Mouse (Mus musculus): ENCODE measurements around the gene Smcr8. TPM values are rescaled to one million over a fixed set of nuclear protein-coding genes. Genes with fewer than 3 reads are reported as not detected.

Smcr8 gene
- total RNA-seq (2023): 80.1 TPM

GRCm38 (mm10) chr11:60776829-60777740, at the start of gene Smcr8, which contains the start of gene Top3a:
Gene Smcr8 (plus strand): TSS chr11:60777524.
Gene Top3a (minus strand): TSS chr11:60777365.

DNA sequence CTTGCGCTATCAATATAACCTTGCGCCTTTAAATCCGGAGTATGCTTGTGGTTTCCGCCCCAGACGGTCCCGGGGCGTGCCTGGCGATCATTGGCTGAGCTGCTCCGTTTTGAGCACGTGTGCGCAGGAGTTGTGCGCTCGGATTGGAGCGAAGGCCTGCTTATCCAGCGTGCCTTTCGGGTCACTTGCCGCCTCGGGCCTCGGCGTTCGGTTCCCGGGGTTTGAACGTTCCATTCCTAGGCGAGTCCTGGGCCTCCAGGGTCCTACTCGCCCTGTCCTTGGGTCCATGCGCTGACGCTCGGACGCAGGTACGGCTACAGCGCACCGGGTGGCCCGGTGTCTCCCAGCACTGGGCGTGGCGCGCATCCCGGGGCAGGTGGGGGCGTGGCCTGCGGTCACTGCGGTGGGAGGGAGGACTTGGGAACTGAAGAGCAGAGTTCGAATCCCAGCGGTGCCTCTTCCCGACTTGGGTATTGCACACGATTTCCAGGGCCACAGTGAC, 49.0 kb upstream of the Smcr8 start, which contains the start of gene Mief2:
Gene Mief2, plus strand, starts transcription at position 139 of the 502 bp plus-strand sequence.

DNA sequence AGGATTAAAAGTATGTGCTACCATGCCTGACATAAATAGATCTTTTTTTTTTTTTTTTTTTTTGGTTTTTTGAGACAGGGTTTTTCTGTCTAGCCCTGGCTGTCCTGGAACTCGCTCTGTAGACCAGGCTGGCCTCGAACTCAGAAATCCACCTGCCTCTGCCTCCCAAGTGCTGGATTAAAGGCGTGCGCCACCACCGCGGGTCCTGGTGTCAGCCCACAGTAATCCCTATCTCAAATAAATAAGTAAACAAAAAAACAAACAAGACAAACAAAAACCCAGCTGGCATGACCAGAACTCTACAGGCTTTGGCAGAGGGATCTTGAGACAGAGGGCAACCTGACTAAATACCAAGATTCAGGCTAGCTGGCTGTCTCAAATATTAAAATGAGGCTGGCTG, 34.3 kb downstream of the Smcr8 start, which contains the start of gene Shmt1:
Gene Shmt1, minus strand, starts transcription at position 101 of the 400 bp plus-strand sequence.

DNA sequence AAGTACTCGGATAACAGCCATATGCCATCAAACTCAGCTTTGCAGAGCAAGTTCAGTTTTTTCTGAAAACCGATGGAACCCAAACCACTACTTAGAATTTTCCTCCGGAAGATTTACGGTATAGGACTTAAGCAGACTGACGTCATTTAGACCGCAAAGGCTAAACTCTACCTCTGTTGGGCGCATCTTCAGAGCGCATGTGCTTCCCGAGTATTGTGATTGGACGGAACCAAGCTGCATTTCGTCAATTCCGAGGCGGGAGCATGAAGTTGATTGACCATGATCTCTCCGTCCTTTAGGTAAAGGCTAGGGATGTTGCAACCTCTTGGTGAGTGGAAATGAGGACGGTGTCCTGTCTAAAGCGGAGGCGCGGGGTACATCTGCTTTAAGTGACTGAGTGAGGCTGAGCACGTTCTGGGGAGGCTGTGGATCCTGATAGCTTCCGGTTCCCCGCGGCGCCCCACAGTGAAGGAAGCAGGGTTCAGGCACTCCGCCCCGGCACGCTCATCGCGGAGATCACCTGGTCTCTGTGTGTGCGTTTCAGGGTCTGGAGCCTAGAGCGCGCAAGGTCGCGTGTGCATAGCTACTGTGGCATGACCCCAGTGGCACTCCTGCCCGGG, 53.2 kb downstream of the Smcr8 start, which contains the start of gene Dhrs7b:
Gene Dhrs7b, plus strand, starts transcription at position 199 of the 620 bp plus-strand sequence.

Other genes with a start within 250 kb of the Smcr8 start
- 65.1 TPM for gene Alkbh5, start 241.1 kb upstream of the Smcr8 start, total RNA-seq (2023)
- gene Llgl1, start 77.8 kb upstream of the Smcr8 start, total RNA-seq (2023): 37.2 TPM
- 166 TPM for gene Flii, start 50.3 kb upstream of the Smcr8 start, total RNA-seq (2023)
- 14.3 TPM for gene Mief2, start 49.1 kb upstream of the Smcr8 start, total RNA-seq (2023)
- gene Top3a, start 159 bp upstream of the Smcr8 start, total RNA-seq (2023): 26.5 TPM
- 13.4 TPM for gene Shmt1, start 34.2 kb downstream of the Smcr8 start, total RNA-seq (2023)
- gene Dhrs7b, start 53.1 kb downstream of the Smcr8 start, total RNA-seq (2023): 15.2 TPM
- gene Tmem11, start 101.7 kb downstream of the Smcr8 start, total RNA-seq (2023): 21.7 TPM
- 8.1 TPM for gene Natd1, start 137.2 kb downstream of the Smcr8 start, total RNA-seq (2023)
- gene Map2k3, start 154.5 kb downstream of the Smcr8 start, total RNA-seq (2023): 28.3 TPM
- not detected for gene Kcnj12, start 245.0 kb downstream of the Smcr8 start, total RNA-seq (2023)